Mouse (Mus musculus): ENCODE results near the gene Nup210.

Nup210 gene

GRCm38 (mm10) chr6:91003310-91003995 lies 113.2 kb downstream of the Nup210 start:
- DNase-seq (ENCODE audit: low read depth, low spot score): no peak
- Histone ChIP-seq H3K27me3 (ENCODE audit: control insufficient read depth, insufficient read depth, low read length, poor library complexity, severe bottlenecking) (no peaks in the 10 kb centered on the region), H3K36me3 (ENCODE audit: control insufficient read depth, insufficient read depth, low read length, poor library complexity, severe bottlenecking) (no peaks in the 10 kb centered on the region)

DNA sequence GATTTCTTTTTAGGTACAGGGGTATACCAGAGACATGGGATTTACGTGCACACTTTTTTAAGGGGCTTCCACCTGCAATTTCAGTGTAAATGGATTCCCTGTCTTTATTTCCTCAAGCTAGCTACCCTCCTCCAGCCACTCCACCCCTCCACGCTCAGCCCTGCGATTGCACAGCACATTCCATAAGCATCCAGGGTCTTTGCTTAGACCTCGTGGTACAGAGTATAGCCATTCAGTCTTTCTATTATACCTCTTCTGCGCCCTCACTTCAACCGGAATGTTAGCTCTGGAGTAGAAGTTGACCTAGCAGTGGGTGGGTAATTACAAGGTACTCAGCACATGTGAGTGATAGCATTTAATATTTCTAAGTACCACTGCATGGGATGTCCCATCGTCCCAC lies 115.1 kb downstream of the Nup210 start:
- Histone ChIP-seq H3K27me3 (ENCODE audit: control insufficient read depth, insufficient read depth, low read length, poor library complexity, severe bottlenecking) (no peaks in the 10 kb centered on the region), H3K36me3 (ENCODE audit: control insufficient read depth, insufficient read depth, low read length, poor library complexity, severe bottlenecking) (no peaks in the 10 kb centered on the region)
- no peak for DNase-seq (ENCODE audit: low read depth, low spot score)

DNA sequence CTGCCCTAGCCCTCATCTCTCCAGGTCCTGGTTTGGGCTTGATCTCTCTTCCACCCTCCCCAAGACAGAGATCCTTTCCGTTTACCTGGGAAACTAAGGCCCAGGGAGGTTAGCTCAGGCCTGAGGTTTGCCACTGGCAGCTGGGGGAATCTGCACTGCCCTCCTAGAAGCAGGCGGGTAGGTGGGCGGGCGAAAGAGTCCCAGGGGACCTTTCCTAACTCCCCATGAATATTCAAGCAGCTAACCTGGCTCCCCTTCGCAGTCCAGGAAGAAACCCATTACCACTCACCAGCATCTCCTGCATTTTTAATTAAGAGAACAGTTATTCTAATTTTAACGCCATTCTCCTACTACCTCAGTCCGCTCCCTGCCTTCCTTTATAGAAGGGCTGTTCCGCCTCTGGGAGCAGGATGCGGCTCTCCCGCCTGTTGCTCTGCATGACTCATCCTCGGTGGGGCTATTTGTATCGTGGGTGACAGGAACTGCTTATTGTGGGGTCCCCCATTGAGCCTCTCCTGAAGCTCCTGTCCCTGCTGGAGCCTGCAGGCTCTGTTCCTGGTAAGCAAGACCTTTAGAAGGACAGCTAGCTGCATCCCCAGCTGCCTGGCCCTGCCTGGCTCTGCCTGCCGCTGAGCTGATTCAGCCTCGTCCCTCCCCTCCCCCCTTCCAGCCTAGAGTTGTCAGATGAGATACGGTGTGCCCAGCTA lies 115.7 kb downstream of the Nup210 start:
- no peak for DNase-seq (ENCODE audit: low read depth, low spot score)
- H3K27me3 ChIP-seq (ENCODE audit: control insufficient read depth, insufficient read depth, low read length, poor library complexity, severe bottlenecking): no peaks in the 10 kb centered on the region
- H3K36me3 ChIP-seq (ENCODE audit: control insufficient read depth, insufficient read depth, low read length, poor library complexity, severe bottlenecking): no peaks in the 10 kb centered on the region

GRCm38 (mm10) chr6:90999176-90999575 lies 117.5 kb downstream of the Nup210 start:
- Histone ChIP-seq H3K36me3 (ENCODE audit: control insufficient read depth, insufficient read depth, low read length, poor library complexity, severe bottlenecking) (no peaks in the 10 kb centered on the region), H3K27me3 (ENCODE audit: control insufficient read depth, insufficient read depth, low read length, poor library complexity, severe bottlenecking) (no peaks in the 10 kb centered on the region)
- DNase-seq (ENCODE audit: low read depth, low spot score): no peak

GRCm38 (mm10) chr6:90997025-90997424 lies 119.6 kb downstream of the Nup210 start:
- no peaks in the 10 kb centered on the region for H3K36me3 ChIP-seq (ENCODE audit: control insufficient read depth, insufficient read depth, low read length, poor library complexity, severe bottlenecking)
- no peak for DNase-seq (ENCODE audit: low read depth, low spot score)
- no peaks in the 10 kb centered on the region for H3K27me3 ChIP-seq (ENCODE audit: control insufficient read depth, insufficient read depth, low read length, poor library complexity, severe bottlenecking)

DNA sequence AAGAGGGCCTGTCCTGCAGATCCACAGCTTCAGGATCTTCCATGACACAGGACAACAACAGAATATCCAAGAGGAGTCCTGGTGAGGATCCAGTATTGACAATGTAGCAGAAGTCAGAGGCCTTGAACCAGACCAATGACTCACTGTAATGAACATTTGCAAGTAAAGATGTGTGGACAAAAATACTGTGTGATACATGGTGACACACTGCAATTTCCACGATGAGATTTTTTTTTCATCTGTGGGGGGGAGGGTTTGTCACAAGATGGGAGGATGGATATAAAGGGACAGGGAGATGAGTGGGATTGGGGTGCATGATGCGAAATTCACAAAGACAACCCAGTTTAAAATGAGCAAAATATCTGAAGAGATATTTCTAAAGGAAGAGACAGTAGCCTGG lies 120.4 kb downstream of the Nup210 start:
- H3K27me3 ChIP-seq (ENCODE audit: control insufficient read depth, insufficient read depth, low read length, poor library complexity, severe bottlenecking): no peaks in the 10 kb centered on the region
- no peak for DNase-seq (ENCODE audit: low read depth, low spot score)

DNA sequence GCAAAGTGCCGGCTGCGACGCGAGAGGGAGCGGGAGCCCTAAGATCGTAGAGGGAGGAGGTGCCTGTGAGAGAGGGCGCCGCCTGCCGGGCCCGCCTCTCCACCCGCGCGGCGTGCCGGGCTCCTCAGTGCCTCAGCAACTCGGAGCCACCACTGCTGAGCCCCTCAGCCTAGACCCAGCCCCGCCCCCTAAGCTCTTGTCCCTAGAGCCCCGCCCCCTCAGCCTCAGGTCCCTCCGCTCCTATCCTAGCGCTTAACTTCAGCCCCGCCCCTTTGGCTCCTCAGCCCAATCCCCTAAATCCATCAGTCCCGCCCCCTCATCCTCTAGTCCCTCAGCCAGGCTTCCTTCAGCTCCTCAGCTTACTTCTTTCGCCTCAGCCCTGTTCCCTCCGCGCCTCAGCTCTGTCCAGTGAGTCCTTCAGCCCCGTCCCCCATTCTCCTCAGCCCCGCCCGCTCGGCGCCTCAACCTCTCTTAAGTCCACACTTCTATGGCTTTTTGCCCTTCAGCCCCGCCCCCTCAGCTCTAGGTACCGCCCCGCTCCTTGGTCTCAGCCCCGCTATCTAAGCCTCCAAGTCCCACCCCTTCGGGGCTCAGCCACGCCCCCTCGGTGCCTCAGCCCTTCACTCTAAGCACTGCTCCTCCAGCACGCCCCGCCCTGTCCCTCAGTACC lies 127.8 kb downstream of the Nup210 start, which contains the start of gene Iqsec1:
Iqsec1 (minus strand) TSS at position 38 of the 670 bp plus-strand sequence.
- DNase-seq (ENCODE audit: low read depth, low spot score): peak; percentile 74
- no peaks in the 10 kb centered on the region for H3K36me3 ChIP-seq (ENCODE audit: control insufficient read depth, insufficient read depth, low read length, poor library complexity, severe bottlenecking)
- no peaks in the 10 kb centered on the region for H3K27me3 ChIP-seq (ENCODE audit: control insufficient read depth, insufficient read depth, low read length, poor library complexity, severe bottlenecking)

More for the DNA sequence above, 120.4 kb downstream of the Nup210 start:
- no peaks in the 10 kb centered on the region for H3K36me3 ChIP-seq (ENCODE audit: control insufficient read depth, insufficient read depth, low read length, poor library complexity, severe bottlenecking)

DNA sequence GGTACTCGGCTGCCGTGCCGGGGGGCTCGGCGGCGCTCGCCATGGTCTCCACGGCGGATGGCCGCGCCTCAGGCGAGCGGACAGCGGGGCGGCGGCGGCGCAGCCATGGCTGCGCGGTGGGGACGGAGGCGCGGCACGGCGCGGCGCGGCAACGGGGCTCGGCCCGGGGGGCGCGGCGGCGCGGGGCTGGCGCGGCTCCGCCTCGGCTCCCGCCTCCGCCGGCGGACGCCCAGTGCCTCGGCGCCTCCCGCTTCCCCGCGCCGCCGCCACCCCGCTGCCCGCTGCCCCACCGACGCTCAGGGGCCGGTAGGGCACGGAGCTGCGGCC lies 128.4 kb downstream of the Nup210 start:
- DNase-seq (ENCODE audit: low read depth, low spot score): no peak
- no peaks in the 10 kb centered on the region for H3K27me3 ChIP-seq (ENCODE audit: control insufficient read depth, insufficient read depth, low read length, poor library complexity, severe bottlenecking)

DNA sequence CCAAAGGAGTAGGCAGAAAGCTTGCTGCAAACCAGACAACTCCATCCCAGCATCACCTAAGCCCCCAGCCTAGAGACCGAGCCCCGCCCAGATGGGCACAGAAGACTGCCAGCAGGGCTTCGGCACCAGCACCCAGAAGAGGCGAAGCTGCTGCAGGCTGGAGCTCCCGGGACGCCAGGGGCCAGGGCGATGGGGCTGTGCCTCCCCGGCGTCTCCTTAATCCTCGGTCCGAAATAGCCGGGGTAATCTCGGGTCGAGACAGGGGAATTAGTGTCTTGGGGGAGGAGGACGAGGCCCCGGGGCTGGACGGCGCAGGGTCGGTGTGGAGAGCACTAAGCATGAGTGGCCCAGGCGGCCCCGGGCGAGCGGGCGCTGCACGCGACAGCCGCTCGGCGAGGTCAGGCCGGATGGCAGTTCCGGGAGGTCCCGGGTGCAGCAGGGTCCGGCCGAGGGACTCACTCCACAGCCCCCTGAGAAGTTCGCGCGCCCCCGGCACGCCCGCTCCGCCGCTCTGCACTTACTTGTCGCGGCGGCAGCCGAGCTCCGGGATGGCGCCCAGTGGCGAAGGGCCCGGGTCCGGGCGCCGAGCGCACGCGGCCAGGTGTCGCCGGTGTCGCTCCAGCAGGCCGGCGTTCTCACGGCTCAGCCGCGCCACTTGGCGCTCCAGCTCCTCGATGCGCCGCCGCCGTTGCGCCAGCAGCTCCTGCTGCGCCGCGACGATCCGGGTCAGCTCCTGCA lies 128.9 kb downstream of the Nup210 start:
- Histone ChIP-seq H3K36me3 (ENCODE audit: control insufficient read depth, insufficient read depth, low read length, poor library complexity, severe bottlenecking) (no peaks in the 10 kb centered on the region), H3K27me3 (ENCODE audit: control insufficient read depth, insufficient read depth, low read length, poor library complexity, severe bottlenecking) (no peaks in the 10 kb centered on the region)
- DNase-seq (ENCODE audit: low read depth, low spot score): peak; percentile 15

More for the DNA sequence above, 128.4 kb downstream of the Nup210 start:
- H3K36me3 ChIP-seq (ENCODE audit: control insufficient read depth, insufficient read depth, low read length, poor library complexity, severe bottlenecking): no peaks in the 10 kb centered on the region

DNA sequence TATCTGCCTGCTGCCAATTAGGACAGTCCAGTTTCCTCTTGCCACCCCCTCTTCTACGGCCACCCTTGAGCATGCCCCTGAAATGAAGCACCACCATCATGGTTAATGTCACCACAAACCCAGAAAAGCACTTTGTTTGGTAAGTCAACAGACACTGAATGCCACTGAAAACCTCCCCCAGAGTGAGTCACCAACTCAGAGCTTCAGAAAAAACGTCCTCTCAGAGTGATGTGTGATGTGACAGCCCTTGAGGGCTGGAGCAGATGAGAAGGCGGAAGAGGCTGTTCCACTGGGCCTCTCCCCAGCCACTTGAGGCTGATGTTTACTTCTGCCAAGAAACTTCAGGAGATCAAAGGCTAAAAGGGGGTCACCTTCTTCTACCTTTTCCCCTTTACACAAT lies 132.5 kb downstream of the Nup210 start:
- no peaks in the 10 kb centered on the region for H3K27me3 ChIP-seq (ENCODE audit: control insufficient read depth, insufficient read depth, low read length, poor library complexity, severe bottlenecking)
- no peak for DNase-seq (ENCODE audit: low read depth, low spot score)
- H3K36me3 ChIP-seq (ENCODE audit: control insufficient read depth, insufficient read depth, low read length, poor library complexity, severe bottlenecking): no peaks in the 10 kb centered on the region

- Histone ChIP-seq H3K36me3 (ENCODE audit: control insufficient read depth, insufficient read depth, low read length, poor library complexity, severe bottlenecking) (no peaks in the 10 kb centered on the region), H3K27me3 (ENCODE audit: control insufficient read depth, insufficient read depth, low read length, poor library complexity, severe bottlenecking) (no peaks in the 10 kb centered on the region)
- no peak for DNase-seq (ENCODE audit: low read depth, low spot score)
Measured at GRCm38 (mm10) chr6:90974279-90974678, 142.3 kb downstream of the Nup210 start.

DNA sequence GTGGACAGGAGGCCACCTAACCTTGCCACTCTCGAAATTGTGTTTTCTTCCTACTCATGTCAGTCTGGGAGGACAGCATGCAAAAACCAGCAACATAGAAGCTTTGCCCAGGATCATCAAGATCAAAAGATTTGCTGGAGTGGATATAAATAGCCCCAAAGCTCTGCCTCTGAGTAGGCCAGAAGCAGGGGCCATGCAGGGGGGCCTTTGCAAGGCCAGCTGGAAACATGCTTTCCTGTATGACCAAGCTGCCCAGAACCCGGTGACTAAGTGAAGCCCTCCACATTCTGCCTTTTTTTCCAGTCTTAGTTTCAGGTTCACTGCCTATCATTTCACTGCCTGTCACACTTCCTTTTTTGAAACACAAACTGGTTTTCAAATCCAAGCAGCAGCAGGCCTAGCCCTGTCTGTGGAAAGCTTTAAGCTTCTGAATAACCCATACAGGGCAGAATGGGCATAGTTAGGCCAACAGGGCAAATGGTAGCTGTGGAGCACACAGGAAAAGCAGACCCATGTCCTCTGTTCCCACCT lies 147.2 kb downstream of the Nup210 start:
- DNase-seq (ENCODE audit: low read depth, low spot score): no peak
- H3K27me3 ChIP-seq (ENCODE audit: control insufficient read depth, insufficient read depth, low read length, poor library complexity, severe bottlenecking): no peaks in the 10 kb centered on the region
- H3K36me3 ChIP-seq (ENCODE audit: control insufficient read depth, insufficient read depth, low read length, poor library complexity, severe bottlenecking): no peaks in the 10 kb centered on the region
